Mouse (Mus musculus): ENCODE results near the gene Olfr519. TPM values are rescaled to one million over a fixed set of nuclear protein-coding genes. Genes with fewer than 3 reads are reported as not detected.

Gene Olfr519
- not detected in 2 replicates for total RNA-seq (2014; fragmentation: Nextera tagmentation)
- total RNA-seq (2017): not detected in 2 replicates

- ATAC-seq (replicated peaks; ENCODE audit: poor library complexity, severe bottlenecking): no peak
Observed at GRCm38 (mm10) chr7:108894320-108894719, at the start of gene Olfr519. Gene Olfr519, minus strand, starts transcription at chr7:108894420.

- ATAC-seq (replicated peaks; ENCODE audit: poor library complexity, severe bottlenecking): peak; percentile 81
Observed at GRCm38 (mm10) chr7:108944002-108944401, 49.8 kb upstream of the Olfr519 start.

- no peak for ATAC-seq (replicated peaks; ENCODE audit: poor library complexity, severe bottlenecking)
Observed at GRCm38 (mm10) chr7:108941466-108941865, 47.2 kb upstream of the Olfr519 start.

GRCm38 (mm10) chr7:108936591-108936990, 42.4 kb upstream of the Olfr519 start:
- no peak for ATAC-seq (replicated peaks; ENCODE audit: poor library complexity, severe bottlenecking)

GRCm38 (mm10) chr7:108935411-108935810, 41.2 kb upstream of the Olfr519 start:
- ATAC-seq (replicated peaks; ENCODE audit: poor library complexity, severe bottlenecking): no peak

- no peak for ATAC-seq (replicated peaks; ENCODE audit: poor library complexity, severe bottlenecking)
Observed at GRCm38 (mm10) chr7:108934836-108935235, 40.6 kb upstream of the Olfr519 start.

- ATAC-seq (replicated peaks; ENCODE audit: poor library complexity, severe bottlenecking): peak; percentile 91
Observed at GRCm38 (mm10) chr7:108933794-108934731, 39.8 kb upstream of the Olfr519 start, which contains the start of gene Eif3f. Gene Eif3f, plus strand, starts transcription at chr7:108934417.

GRCm38 (mm10) chr7:108929726-108930393, 35.6 kb upstream of the Olfr519 start, which contains the start of gene Nlrp10:
Gene Nlrp10, minus strand, starts transcription at chr7:108930178.
- ATAC-seq (replicated peaks; ENCODE audit: poor library complexity, severe bottlenecking): peak; percentile 46

GRCm38 (mm10) chr7:108928280-108929188, 34.3 kb upstream of the Olfr519 start:
- ATAC-seq (replicated peaks; ENCODE audit: poor library complexity, severe bottlenecking): no peak

GRCm38 (mm10) chr7:108927043-108927442, 32.8 kb upstream of the Olfr519 start:
- peak; percentile 82 for ATAC-seq (replicated peaks; ENCODE audit: poor library complexity, severe bottlenecking)

- no peak for ATAC-seq (replicated peaks; ENCODE audit: poor library complexity, severe bottlenecking)
Observed at GRCm38 (mm10) chr7:108903969-108904368, 9.7 kb upstream of the Olfr519 start.

GRCm38 (mm10) chr7:108884906-108885305, 9.3 kb downstream of the Olfr519 start, which contains the start of gene Olfr518:
Gene Olfr518, minus strand, starts transcription at chr7:108885006.
- ATAC-seq (replicated peaks; ENCODE audit: poor library complexity, severe bottlenecking): no peak

- ATAC-seq (replicated peaks; ENCODE audit: poor library complexity, severe bottlenecking): no peak
Observed at GRCm38 (mm10) chr7:108872279-108872678, 21.9 kb downstream of the Olfr519 start, which contains the start of gene Olfr517. Gene Olfr517, minus strand, starts transcription at chr7:108872379.

GRCm38 (mm10) chr7:108850429-108850828, 43.8 kb downstream of the Olfr519 start, which contains the start of gene Olfr516:
Gene Olfr516, minus strand, starts transcription at chr7:108850529.
- ATAC-seq (replicated peaks; ENCODE audit: poor library complexity, severe bottlenecking): no peak

Other genes with a start within 250 kb of the Olfr519 start
- not detected in 2 replicates for gene Olfr509, start 242.5 kb downstream of the Olfr519 start, total RNA-seq (2014; fragmentation: Nextera tagmentation)
- not detected in 2 replicates for gene Olfr509, start 242.5 kb downstream of the Olfr519 start, total RNA-seq (2017)
- gene Olfr510, start 228.0 kb downstream of the Olfr519 start, total RNA-seq (2014; fragmentation: Nextera tagmentation): not detected in 2 replicates
- gene Olfr510, start 228.0 kb downstream of the Olfr519 start, total RNA-seq (2017): not detected in 2 replicates
- gene Olfr512, start 181.1 kb downstream of the Olfr519 start, total RNA-seq (2014; fragmentation: Nextera tagmentation): not detected in 2 replicates
- gene Olfr512, start 181.1 kb downstream of the Olfr519 start, total RNA-seq (2017): not detected in 2 replicates
- not detected in 2 replicates for gene Olfr513, start 143.4 kb downstream of the Olfr519 start, total RNA-seq (2014; fragmentation: Nextera tagmentation)
- gene Olfr513, start 143.4 kb downstream of the Olfr519 start, total RNA-seq (2017): not detected in 2 replicates
- not detected in 2 replicates for gene Olfr514, start 68.4 kb downstream of the Olfr519 start, total RNA-seq (2014; fragmentation: Nextera tagmentation)
- gene Olfr514, start 68.4 kb downstream of the Olfr519 start, total RNA-seq (2017): not detected in 2 replicates
- not detected in 2 replicates for gene Olfr516, start 43.9 kb downstream of the Olfr519 start, total RNA-seq (2014; fragmentation: Nextera tagmentation)
- gene Olfr516, start 43.9 kb downstream of the Olfr519 start, total RNA-seq (2017): not detected in 2 replicates
- not detected in 2 replicates for gene Olfr517, start 22.0 kb downstream of the Olfr519 start, total RNA-seq (2014; fragmentation: Nextera tagmentation)
- gene Olfr517, start 22.0 kb downstream of the Olfr519 start, total RNA-seq (2017): not detected in 2 replicates
- gene Olfr518, start 9.4 kb downstream of the Olfr519 start, total RNA-seq (2014; fragmentation: Nextera tagmentation): not detected in 2 replicates
- not detected in 2 replicates for gene Olfr518, start 9.4 kb downstream of the Olfr519 start, total RNA-seq (2017)
- 1.2 and 1.7 TPM in 2 replicates for gene Nlrp10, start 35.8 kb upstream of the Olfr519 start, total RNA-seq (2014; fragmentation: Nextera tagmentation)
- gene Nlrp10, start 35.8 kb upstream of the Olfr519 start, total RNA-seq (2017): 1.4 TPM in 2 replicates
- 236 and 262 TPM in 2 replicates for gene Eif3f, start 40.0 kb upstream of the Olfr519 start, total RNA-seq (2014; fragmentation: Nextera tagmentation)
- 54.0 and 70.5 TPM in 2 replicates for gene Eif3f, start 40.0 kb upstream of the Olfr519 start, total RNA-seq (2017)
- not detected in 2 replicates for gene Tub, start 55.9 kb upstream of the Olfr519 start, total RNA-seq (2014; fragmentation: Nextera tagmentation)
- not detected in 2 replicates for gene Tub, start 55.9 kb upstream of the Olfr519 start, total RNA-seq (2017)
- gene Ric3, start 188.9 kb upstream of the Olfr519 start, total RNA-seq (2014; fragmentation: Nextera tagmentation): 0.56 and 1.1 TPM in 2 replicates
- 0.62 and 2.8 TPM in 2 replicates for gene Ric3, start 188.9 kb upstream of the Olfr519 start, total RNA-seq (2017)

All from granulocyte monocyte progenitor cell, adult 5-6 weeks (primary cell).